Mouse (Mus musculus): ENCODE measurements around the gene Slc22a29. TPM values are rescaled to one million over a fixed set of nuclear protein-coding genes. Genes with fewer than 3 reads are reported as not detected.
"Not testable (repeated sequence)": the region's sequence is repeated elsewhere in the genome, so short reads cannot be mapped to it uniquely, and the experiment has no call there.

Slc22a29 gene
- under 1 TPM in 2 of 4 experiments, not detected in 2; 0.32 to 0.38 TPM for total RNA-seq (2022)

DNA sequence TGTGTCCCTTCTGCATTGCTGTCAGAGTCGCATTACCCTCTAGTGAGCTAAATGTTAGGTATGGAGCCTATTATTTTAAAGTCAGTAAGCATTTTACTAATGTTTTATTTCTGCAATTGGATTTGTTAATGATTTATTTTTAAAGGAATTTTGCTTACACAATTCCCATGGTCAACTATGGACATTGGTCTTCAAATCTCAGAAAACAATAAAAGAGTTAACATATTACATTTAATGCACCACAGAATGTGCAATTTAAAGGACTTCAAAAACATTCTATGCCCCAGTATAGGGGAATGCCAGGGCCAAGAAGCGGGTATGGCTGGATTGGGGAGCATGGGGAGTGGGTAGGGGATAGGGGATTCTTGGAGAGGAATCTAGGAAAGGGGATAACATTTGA is at the start of gene Slc22a29:
Slc22a29 (minus strand) TSS at position 101 of the 400 bp plus-strand sequence.
- no peak for DNase-seq

- no peak for DNase-seq
Observed at GRCm38 (mm10) chr19:8265324-8265723, 46.6 kb upstream of the Slc22a29 start.

DNA sequence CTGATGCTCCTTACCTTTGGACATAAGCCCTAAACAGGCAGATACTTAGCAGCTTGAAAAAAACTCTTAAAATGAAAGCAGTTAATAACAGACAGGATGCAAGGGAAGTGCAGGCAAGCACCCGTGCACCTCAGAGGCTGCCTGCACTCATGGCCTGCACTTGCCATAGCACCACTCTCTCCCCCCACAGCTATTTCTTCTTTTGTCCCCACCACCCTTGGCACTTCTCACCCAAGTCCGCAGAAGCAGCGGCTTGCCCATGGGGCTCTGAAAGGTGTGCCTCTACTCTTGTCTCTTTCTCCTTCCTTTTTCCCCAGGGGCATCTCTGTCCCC is 34.0 kb upstream of the Slc22a29 start:
- DNase-seq, result no peak

GRCm38 (mm10) chr19:8251896-8252704 is 33.4 kb upstream of the Slc22a29 start:
- peak; percentile 23 for DNase-seq

DNA sequence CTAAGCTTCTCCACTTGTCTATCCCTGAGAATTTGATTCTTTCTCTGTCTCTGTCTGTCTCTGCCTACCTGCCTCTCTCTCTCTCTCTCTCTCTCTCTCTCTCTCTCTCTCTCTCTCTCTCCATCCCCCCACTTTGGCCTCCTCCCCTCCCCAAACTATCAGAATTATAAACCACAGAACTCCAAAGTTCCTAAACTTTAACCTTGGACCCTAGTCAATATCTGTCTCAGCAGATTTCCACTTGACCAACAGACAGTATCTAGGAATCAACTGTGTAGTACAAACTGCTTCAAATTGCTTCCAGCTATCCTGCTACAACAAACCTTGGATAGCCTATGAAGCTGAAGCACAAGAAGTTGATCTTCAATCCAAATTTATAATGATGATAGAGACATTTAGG is 10.2 kb upstream of the Slc22a29 start:
- no peak for DNase-seq

- DNase-seq, result no peak
Observed at GRCm38 (mm10) chr19:8148787-8149523, 69.7 kb downstream of the Slc22a29 start.

- DNase-seq, result not testable (repeated sequence)
Observed at GRCm38 (mm10) chr19:8142716-8143115, 76.0 kb downstream of the Slc22a29 start.

GRCm38 (mm10) chr19:8134127-8134841 is 84.4 kb downstream of the Slc22a29 start:
- DNase-seq, result not testable (repeated sequence)

DNA sequence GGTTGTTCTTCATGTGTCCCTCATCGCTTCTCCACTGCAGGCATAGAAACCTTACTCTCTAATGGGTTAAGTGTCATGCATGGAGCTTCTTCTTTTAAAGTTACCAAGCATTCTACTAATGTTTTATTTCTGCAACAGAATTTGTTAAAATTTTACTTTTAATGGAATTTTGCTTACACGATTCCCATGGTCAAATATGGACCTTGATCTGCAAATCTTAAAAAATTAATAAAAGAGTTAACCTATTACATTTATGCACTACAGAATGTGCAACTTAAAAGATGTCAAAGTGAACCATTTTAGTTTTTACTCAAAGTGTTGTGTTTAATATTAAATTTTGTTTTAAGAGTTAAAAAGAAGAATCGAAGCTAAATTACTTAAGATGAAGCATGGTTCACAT is 86.8 kb downstream of the Slc22a29 start, which contains the start of gene Slc22a28:
Slc22a28 (minus strand) TSS at position 102 of the 400 bp plus-strand sequence.
- not testable (repeated sequence) for DNase-seq

Other genes with a start within 250 kb of the Slc22a29 start
- gene Slc22a28, start 86.9 kb downstream of the Slc22a29 start, total RNA-seq (2022), result under 1 TPM in 1 of 4 experiments, not detected in 3; 0.16 TPM
- gene Slc22a30, start 186.2 kb upstream of the Slc22a29 start, total RNA-seq (2022), result not detected

Data from adrenal gland, adult 8-10 months (tissue).